Mouse (Mus musculus) liver, adult 2 months (tissue): Measurements from ENCODE around the gene Csnk1d.

ENCODE experiments used
- CTCF ChIP-seq: fragments of 200-500 bp; IDR thresholded peaks from 2 replicates; pipeline ENCODE4 v1.5.1; 2011; ENCODE audit warnings: low read depth, low read length, control low read depth
- POLR2A ChIP-seq: fragments of 200-500 bp; IDR thresholded peaks from 2 replicates; pipeline ENCODE4 v1.6.1; 2011; ENCODE audit warnings: low read length, control low read depth; ENCODE audit not compliant: insufficient read depth; ENCODE audit errors: extremely low read depth

DNA sequence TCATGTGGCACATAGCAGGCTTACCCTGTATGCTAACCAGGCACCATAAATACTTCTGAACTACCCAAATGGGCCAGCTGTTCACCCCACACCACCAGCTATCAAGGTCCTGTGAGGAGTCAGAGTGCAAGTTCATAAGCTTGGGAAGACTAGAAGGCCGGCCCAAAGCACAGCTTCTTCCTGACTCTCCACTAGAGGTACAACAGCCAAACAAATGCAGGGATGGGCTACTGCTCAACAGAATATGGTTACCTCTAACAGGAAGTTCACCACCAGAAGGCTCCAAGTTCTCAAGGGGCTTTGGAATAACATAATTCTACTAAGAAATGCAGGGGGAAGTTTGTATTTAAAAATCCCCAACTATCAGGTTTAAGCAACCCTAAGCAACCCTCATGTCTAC, 1.6 kb downstream of the Csnk1d start:
- TF ChIP-seq CTCF (no peak), POLR2A (no peak)
